In genomic region chr11:90382005-90382611, GRCm38 (mm10) we compare ENCODE assay signal across 9 mouse cellular contexts. TPM values are rescaled to one million over a fixed set of nuclear protein-coding genes. Genes with fewer than 3 reads are reported as not detected.
A peak's percentile ranks its signal among the peaks of the same experiment; 100 is the strongest.
DNase-seq lines count a peak whose midpoint lies in the region; ATAC-seq and TF ChIP-seq lines count a peak whose summit lies in the region.
"Had no signal": no experiment of that assay in that cellular context is flagged by ENCODE, and none has a peak within 500 bp of the region (broad histone marks: within the 10 kb centered on the region; RNA-seq: fewer than 3 reads in every experiment).

No protein-coding gene starts in this region.

- H3K9me3 ChIP-seq in embryonic facial prominence, embryonic 11.5 days (replicated peaks; ENCODE audit: control insufficient read depth, low read length) = no peaks in the 10 kb centered on the region
- no peaks in the 10 kb centered on the region for H3K9me3 ChIP-seq in intestine, postnatal 0 days (ENCODE audit: control insufficient read depth)
- no peaks in the 10 kb centered on the region for H3K9me3 ChIP-seq in midbrain, embryonic 15.5 days
- H3K9me3 ChIP-seq: megakaryocyte, embryonic 14.5 days had no signal

- TF ChIP-seq CTCF in heart, adult 2 months (IDR thresholded peaks at IDR 0.05) = no peak
- no peak for TF ChIP-seq CTCF in intestine, postnatal 0 days (IDR thresholded peaks at IDR 0.05; ENCODE audit: low read depth)

- H3K9ac ChIP-seq in embryonic facial prominence, embryonic 11.5 days (replicated peaks; ENCODE audit: low read length) = no peak overlapping the region; the same call in 1 of the 2 replicates
- H3K9ac ChIP-seq in heart, adult 2 months (ENCODE audit: low read depth, low read length) = peak overlapping the region; percentile 34; the same call in 1 of the 2 replicates
- H3K9ac ChIP-seq in intestine, postnatal 0 days (ENCODE audit: low read depth, low read length) = no peak overlapping the region
- H3K9ac ChIP-seq in midbrain, embryonic 15.5 days = no peak overlapping the region

- no peaks in the 10 kb centered on the region for H3K36me3 ChIP-seq in embryonic facial prominence, embryonic 11.5 days (replicated peaks; ENCODE audit: control insufficient read depth, insufficient read depth, low read depth, low read length)
- H3K36me3 ChIP-seq in heart, adult 2 months (ENCODE audit: control insufficient read depth, insufficient read depth, low read length) = peaks cover 7% of the 10 kb centered on the region; the same call in 1 of the 2 replicates
- no peaks in the 10 kb centered on the region for H3K36me3 ChIP-seq in intestine, postnatal 0 days (ENCODE audit: control insufficient read depth, insufficient read depth)
- no peaks in the 10 kb centered on the region for H3K36me3 ChIP-seq in midbrain, embryonic 15.5 days (replicated peaks)

- intact Hi-C loops in heart, adult 2 months (cut with DNase I) = loop anchor here (2.0 to 10.0 kb wide), 3 partner anchors 13 to 127 kb away; no protein-coding TSS in a partner anchor
- intact Hi-C loops in left cerebral cortex, postnatal 4 days (cut with DNase I) = loop anchor here (10.0 kb wide), 2 partner anchors 127 to 233 kb away; no protein-coding TSS in a partner anchor

- no peak overlapping the region for H3K4me3 ChIP-seq in embryonic facial prominence, embryonic 11.5 days (ENCODE audit: low read depth, low read length)
- H3K4me3 ChIP-seq in heart, adult 2 months = no peak overlapping the region
- H3K4me3 ChIP-seq in intestine, postnatal 0 days (ENCODE audit: low read depth, low read length) = no peak overlapping the region
- no peak overlapping the region for H3K4me3 ChIP-seq in midbrain, embryonic 15.5 days
- H3K4me3 ChIP-seq: megakaryocyte, embryonic 14.5 days had no signal

- DNase-seq in adrenal gland, postnatal 36 days = peak; percentile 64 to 78
- DNase-seq in embryonic facial prominence, embryonic 11.5 days (ENCODE audit: low spot score) = no peak
- DNase-seq in heart, adult 2 months = peak; percentile 81 to 84
- DNase-seq in left cerebral cortex, postnatal 4 days = peak; percentile 94
- DNase-seq in c-Kit-positive CD71-positive TER-119-positive erythroid progenitor cells, embryonic 14.5 days (ENCODE audit: low spot score) = no peak
- no peak for DNase-seq in embryo, embryonic 10.5 days (ENCODE audit: low spot score)

- H3K4me1 ChIP-seq in embryonic facial prominence, embryonic 11.5 days (ENCODE audit: control insufficient read depth, insufficient read depth, low read length) = peaks cover 4% of the 10 kb centered on the region; the same call in 1 of the 2 replicates
- H3K4me1 ChIP-seq in heart, adult 2 months (ENCODE audit: control insufficient read depth, insufficient read depth, low read length) = peaks cover 12% of the 10 kb centered on the region
- no peaks in the 10 kb centered on the region for H3K4me1 ChIP-seq in intestine, postnatal 0 days (replicated peaks; ENCODE audit: control insufficient read depth, insufficient read depth, low read length)
- peaks cover 16% of the 10 kb centered on the region for H3K4me1 ChIP-seq in midbrain, embryonic 15.5 days
- H3K4me1 ChIP-seq: megakaryocyte, embryonic 14.5 days had no signal

- 0 out of 2 replicates have a peak, but pooled peaks have one; percentile 14 for TF ChIP-seq POLR2A in heart, adult 2 months (IDR thresholded peaks at IDR 0.05; ENCODE audit: insufficient read depth, low read depth, low read length)

- H3K79me2 ChIP-seq in heart, adult 2 months (replicated peaks; ENCODE audit: control insufficient read depth, insufficient read depth, low read length) = no peaks in the 10 kb centered on the region

- H3K27ac ChIP-seq in embryonic facial prominence, embryonic 11.5 days (replicated peaks; ENCODE audit: low read depth, low read length) = no peak overlapping the region
- peak overlapping the region; percentile 81 for H3K27ac ChIP-seq in heart, adult 2 months
- no peak overlapping the region for H3K27ac ChIP-seq in intestine, postnatal 0 days (ENCODE audit: low read depth, low read length)
- peak overlapping the region; percentile 8; the same call in 1 of the 2 replicates for H3K27ac ChIP-seq in midbrain, embryonic 15.5 days

- H3K4me2 ChIP-seq in embryonic facial prominence, embryonic 11.5 days (ENCODE audit: low read depth, low read length) = no peak overlapping the region
- H3K4me2 ChIP-seq in intestine, postnatal 0 days (replicated peaks; ENCODE audit: low read depth) = 0 out of 2 replicates have a peak overlapping the region, but pooled peaks have one; percentile 14
- no peak overlapping the region for H3K4me2 ChIP-seq in midbrain, embryonic 15.5 days

- 30% methylated on average over 6 of the region's 6 CpGs for WGBS in embryonic facial prominence, embryonic 11.5 days
- WGBS in heart, adult 2 months = 4% methylated on average over 6 of the region's 6 CpGs
- WGBS in intestine, postnatal 0 days = 23% methylated on average over 6 of the region's 6 CpGs
- WGBS in midbrain, embryonic 15.5 days = 22% methylated on average over 6 of the region's 6 CpGs

- TF ChIP-seq EP300 in heart, adult 2 months (IDR thresholded peaks at IDR 0.05; ENCODE audit: insufficient read depth, low read depth, low read length) = peak; percentile 16; the same call in 1 of the 2 replicates

- ATAC-seq in embryonic facial prominence, embryonic 11.5 days (replicated peaks; ENCODE audit: insufficient number of reproducible peaks, low FRiP score, low TSS enrichment, low read depth) = peak; percentile 66; the same call in 1 of the 2 replicates
- peak; percentile 33; the same call in 1 of the 2 replicates for ATAC-seq in intestine, postnatal 0 days
- ATAC-seq in midbrain, embryonic 15.5 days (replicated peaks) = peak; percentile 88

- peaks cover 2% of the 10 kb centered on the region; the same call in 1 of the 2 replicates for H3K27me3 ChIP-seq in embryonic facial prominence, embryonic 11.5 days (ENCODE audit: control insufficient read depth, insufficient read depth, low read length)
- H3K27me3 ChIP-seq in heart, adult 2 months (ENCODE audit: control insufficient read depth, insufficient read depth, low read length) = no peaks in the 10 kb centered on the region
- peaks cover 14% of the 10 kb centered on the region; the same call in 1 of the 2 replicates for H3K27me3 ChIP-seq in intestine, postnatal 0 days (replicated peaks; ENCODE audit: control insufficient read depth, insufficient read depth, low read length)
- H3K27me3 ChIP-seq in midbrain, embryonic 15.5 days (replicated peaks) = peaks cover 9% of the 10 kb centered on the region; the same call in 1 of the 2 replicates

RNA-seq across cellular contexts. Expression of gene Hlf, which starts 8.6 kb away (rescaled TPM):
- total RNA-seq in adrenal gland, postnatal 36 days (2021) = 10 to 100 TPM in 1 of 2 experiments, 1 to 10 TPM in 1; 10.0 to 13.7 TPM
- 1.1 and 1.6 TPM in 2 replicates for polyA plus RNA-seq in embryonic facial prominence, embryonic 11.5 days (2014; fragmentation: Nextera tagmentation; extraction: Ambion mirVana)
- 10 to 100 TPM; 11.0 to 18.2 TPM for total RNA-seq in heart, adult 2 months (2021)
- 14.0 and 17.3 TPM in 2 replicates for polyA plus RNA-seq in heart, adult 2 months (2012; rRNA removed)
- polyA plus RNA-seq in intestine, postnatal 0 days (2015; fragmentation: Nextera tagmentation; extraction: Ambion mirVana) = 0.81 and 1.0 TPM in 2 replicates
- 10 to 100 TPM; 24.6 to 26.3 TPM for total RNA-seq in left cerebral cortex, postnatal 4 days (2021)
- 7.2 and 7.6 TPM in 2 replicates for polyA plus RNA-seq in midbrain, embryonic 15.5 days (2015; fragmentation: Nextera tagmentation; extraction: Ambion mirVana)

Comparison
In these comparisons a context has a peak if more than half of its experiments do, and no peak if none do; other contexts are left out.
1. DNase-seq: peak in adrenal gland, postnatal 36 days (2 of 2), heart, adult 2 months (2 of 2) and left cerebral cortex, postnatal 4 days (single experiment); none in embryonic facial prominence, embryonic 11.5 days (single experiment), c-Kit-positive CD71-positive TER-119-positive erythroid progenitor cells, embryonic 14.5 days (single experiment) and embryo, embryonic 10.5 days (single experiment).
2. ATAC-seq: peak in every context shown above with its lines; median percentile 88 in midbrain, embryonic 15.5 days; 66 in embryonic facial prominence, embryonic 11.5 days; 33 in intestine, postnatal 0 days.
3. H3K27ac ChIP-seq: peak in heart, adult 2 months (single experiment) and midbrain, embryonic 15.5 days (single experiment); none in embryonic facial prominence, embryonic 11.5 days (single experiment) and intestine, postnatal 0 days (single experiment).